Mouse (Mus musculus) MN1 (cell line): ENCODE measurements around the gene Tsen2.
A peak's percentile ranks its signal among the peaks of the same experiment; 100 is the strongest.

ENCODE experiments used
- DNase-seq: peaks from one replicate; pipeline ENCODE4 v3.0.0-alpha.2; 2016; ENCODE audit warnings: low spot score

Tsen2 gene

DNA sequence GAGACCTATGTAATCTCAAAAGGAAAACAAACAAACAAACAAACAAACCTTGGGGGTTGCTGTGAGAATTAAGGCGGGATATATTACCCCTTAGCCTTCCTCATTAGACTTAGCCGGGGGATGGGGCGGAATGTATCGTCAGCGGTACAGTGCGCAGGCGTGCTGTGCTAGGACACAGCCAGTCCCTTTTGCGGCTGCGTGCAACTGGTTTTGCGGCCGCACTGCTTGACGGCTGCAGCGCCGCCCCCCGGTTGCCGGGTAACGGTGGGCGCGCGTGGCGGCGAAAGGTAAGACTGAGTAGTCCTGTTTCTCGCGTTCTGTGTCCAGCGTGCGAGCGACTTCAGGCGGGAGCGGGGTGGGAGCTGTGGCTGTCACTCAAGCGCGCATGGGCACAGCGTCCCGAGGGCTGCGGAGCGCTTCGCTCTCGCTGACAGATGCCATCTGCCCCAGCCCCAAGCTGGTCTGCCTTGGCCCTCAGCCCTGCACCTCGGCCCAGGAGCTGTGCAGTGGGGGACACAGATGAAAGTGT is at the start of gene Tsen2:
Gene Tsen2, plus strand, starts transcription at position 223 of the 529 bp plus-strand sequence.
- peak; percentile 98 for DNase-seq

- no peak for DNase-seq
Measured at GRCm38 (mm10) chr6:115499540-115499939, 44.9 kb upstream of the Tsen2 start.

DNA sequence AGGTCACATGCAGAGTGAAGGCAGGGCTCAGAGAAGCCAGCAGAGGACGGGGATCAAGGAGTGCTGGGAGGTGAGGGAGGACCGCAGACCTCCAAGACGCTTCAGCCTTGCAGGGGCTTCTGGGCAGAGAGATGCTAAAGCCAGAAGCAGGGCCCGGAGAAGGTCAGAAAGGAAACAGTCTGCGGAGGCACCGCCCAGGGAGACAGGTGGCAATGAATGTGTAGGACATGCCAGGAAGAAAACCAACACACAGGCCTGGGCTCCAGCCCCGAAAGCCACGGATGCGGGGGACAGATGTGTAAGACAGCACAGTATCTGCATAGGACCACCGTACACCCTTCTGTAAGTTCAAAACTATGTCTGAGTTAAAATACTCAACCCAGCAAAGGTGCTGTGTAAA is 44.2 kb upstream of the Tsen2 start:
- no peak for DNase-seq

DNA sequence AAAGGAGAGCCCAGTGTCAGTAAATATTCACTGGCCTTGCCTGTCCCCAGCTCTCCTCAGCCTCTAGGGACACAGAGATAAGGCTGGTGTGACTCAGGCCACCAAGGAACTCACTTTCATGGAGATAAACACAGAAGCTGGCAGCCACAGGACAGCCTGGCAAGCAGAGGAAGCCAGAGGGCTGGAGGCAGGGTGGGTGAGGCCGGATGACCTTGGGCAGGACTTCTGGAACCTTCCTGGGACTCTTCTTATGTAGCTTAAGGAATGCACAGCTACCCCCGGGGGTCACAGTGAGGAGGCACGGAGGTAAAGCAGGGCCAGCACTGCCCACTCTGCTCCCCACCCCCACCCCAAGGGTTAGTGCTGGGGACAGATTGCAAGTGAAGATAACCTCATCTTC is 43.3 kb upstream of the Tsen2 start:
- DNase-seq, result no peak

GRCm38 (mm10) chr6:115503038-115503437 is 41.4 kb upstream of the Tsen2 start:
- DNase-seq, result no peak

DNA sequence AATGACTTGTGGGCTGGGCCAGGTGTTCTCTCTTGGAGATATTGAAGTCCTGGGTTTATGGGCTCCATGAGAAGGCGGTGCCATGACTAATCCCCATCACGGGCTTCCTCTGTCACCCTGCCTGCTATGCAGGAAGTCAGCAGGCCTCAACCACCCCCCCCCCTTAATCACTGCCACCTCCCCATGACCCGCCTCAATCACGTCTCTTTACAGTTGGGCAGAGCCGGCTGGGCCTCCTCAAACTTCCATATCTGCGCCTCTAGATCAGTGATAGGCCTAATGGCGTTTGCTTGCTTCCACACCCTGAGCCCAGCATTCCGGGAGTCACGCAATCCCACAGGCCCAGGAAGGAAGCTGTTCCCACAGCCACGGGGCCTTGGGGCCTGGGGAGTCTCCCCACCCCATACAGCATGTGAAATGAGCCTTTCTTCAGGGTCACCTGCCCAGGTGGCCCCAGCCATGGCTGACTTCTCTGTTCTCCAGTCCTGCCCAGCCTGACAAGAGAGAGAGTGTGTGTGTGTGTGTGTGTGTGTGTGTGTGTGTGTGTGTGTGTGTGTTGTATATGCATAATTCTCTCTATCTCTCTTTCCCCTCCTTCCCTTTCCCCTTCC is 40.8 kb upstream of the Tsen2 start:
- DNase-seq, result no peak

DNA sequence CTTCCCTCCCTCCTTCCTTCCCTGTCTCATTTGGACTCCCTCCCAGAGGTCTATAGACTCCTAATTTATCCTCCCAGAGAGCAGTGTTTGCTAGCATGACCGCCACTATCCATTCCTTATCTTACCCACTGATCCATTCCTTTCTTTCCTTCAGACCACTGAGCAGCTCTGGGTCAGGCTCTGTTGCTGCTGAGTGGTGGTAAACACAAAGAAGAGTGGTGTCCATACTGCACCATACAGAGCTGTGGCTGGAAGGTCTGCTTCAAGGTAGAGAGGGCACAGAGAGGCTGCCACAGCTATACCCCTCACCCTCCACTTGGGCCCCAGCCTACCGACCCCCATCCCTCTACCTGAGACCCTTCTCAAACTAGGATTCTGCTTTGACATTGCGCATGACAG is 40.3 kb upstream of the Tsen2 start:
- no peak for DNase-seq

DNA sequence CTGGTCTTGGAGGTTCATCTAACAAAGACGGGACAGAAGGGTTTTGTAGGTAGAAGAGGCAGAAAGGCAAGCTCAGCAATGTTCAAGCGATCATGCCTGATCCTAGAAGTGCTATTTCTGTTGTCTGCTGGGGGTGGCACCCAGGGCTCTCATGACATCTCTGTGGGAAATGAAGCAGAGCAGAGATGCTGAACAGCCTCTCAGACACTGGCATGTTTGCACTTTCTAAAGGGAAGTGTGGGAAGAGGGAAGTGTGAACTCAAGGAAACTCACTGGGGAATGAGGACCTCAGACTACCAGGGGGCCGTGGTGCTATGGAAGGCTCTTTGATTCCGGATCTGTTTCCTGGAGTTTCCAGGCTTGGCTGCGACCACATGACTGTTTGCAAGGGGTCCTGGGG is 39.5 kb upstream of the Tsen2 start:
- no peak for DNase-seq

DNA sequence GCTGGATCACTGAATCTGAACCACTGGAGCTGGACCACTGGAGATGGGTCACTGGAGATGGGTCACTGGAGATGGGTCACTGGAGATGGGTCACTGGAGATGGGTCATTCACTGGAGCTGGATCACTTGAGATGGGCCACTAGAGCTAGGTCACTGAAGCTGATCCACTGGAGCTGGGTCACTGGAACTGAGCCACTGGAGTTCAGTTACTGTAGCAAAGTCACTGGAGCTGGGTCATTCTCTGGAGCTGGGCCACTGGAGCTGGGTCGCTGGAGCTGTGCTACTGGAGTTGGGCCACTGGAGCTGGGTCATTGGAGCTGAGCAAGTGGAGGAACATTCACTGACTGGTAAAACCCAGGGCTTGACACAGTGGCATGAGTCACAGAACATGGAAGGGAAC is 38.0 kb upstream of the Tsen2 start:
- DNase-seq, result no peak

DNA sequence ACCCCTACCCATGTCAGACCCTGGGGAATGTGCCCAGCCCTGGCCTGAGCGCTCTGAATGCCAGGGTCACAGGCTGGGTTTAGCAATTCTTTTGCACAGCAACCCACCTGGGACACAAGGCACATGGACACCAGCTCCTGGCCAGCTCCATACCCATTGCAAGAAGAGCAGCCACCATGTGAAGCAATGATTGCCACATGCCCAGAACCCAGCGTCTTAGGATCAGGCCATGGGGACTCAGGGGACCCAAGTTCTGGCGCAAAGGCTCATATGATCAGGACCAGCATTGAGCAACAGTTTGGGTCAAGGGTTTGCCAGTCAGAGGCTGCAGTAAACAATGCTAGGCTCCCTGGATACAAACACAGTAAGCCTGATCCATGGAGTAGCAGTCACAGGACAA is 33.0 kb upstream of the Tsen2 start:
- DNase-seq, result no peak

GRCm38 (mm10) chr6:115513207-115513606 is 31.3 kb upstream of the Tsen2 start:
- DNase-seq, result no peak

DNA sequence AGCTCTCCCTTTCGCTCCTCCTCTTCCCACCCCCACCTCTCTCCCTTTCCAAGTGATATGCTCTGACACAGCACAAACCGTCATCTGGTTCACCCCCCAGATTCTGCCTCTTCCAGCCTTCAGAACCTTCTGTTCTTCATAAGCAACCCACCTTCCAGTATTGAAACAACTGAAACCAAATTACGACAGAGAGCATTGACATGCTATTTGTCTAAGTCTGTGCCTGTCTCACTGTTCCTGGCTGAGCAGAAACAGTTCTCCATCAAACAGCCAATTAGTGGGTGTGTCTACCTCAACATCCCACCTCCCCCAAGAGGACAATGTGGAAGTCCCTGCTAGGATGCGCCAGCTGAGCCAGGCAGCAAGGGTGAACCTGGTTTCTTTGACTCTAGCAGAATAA is 26.6 kb upstream of the Tsen2 start:
- no peak for DNase-seq

- no peak for DNase-seq
Measured at GRCm38 (mm10) chr6:115518352-115518751, 26.1 kb upstream of the Tsen2 start.

- no peak for DNase-seq
Measured at GRCm38 (mm10) chr6:115519275-115519699, 25.2 kb upstream of the Tsen2 start.

GRCm38 (mm10) chr6:115521923-115522322 is 22.5 kb upstream of the Tsen2 start:
- DNase-seq, result no peak

- DNase-seq, result peak; percentile 62
Measured at GRCm38 (mm10) chr6:115522691-115523146, 21.7 kb upstream of the Tsen2 start.

GRCm38 (mm10) chr6:115523201-115523600 is 21.3 kb upstream of the Tsen2 start:
- DNase-seq, result no peak

- DNase-seq, result no peak
Measured at GRCm38 (mm10) chr6:115524449-115524990, 19.9 kb upstream of the Tsen2 start.

GRCm38 (mm10) chr6:115527418-115527817 is 17.0 kb upstream of the Tsen2 start:
- DNase-seq, result no peak

DNA sequence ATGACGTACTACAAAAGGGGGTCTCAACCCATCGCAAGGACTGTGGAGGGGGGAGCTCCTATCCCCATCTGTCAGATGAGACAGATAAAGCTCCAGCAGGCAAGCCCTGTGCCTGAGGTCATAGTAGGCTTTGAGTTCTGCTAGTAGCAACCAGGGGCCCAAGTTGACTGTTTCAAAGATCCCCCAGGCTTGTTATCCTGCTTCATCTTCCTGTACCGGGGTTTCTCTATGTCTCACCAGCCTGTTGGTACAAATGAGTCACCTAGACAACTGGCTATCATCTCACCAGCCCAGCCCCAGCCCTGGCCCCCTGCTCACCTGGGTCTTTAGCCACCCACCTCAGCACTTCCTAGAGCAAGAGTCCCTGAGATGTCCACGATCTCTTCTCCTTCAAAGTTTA is 16.1 kb upstream of the Tsen2 start:
- no peak for DNase-seq

DNA sequence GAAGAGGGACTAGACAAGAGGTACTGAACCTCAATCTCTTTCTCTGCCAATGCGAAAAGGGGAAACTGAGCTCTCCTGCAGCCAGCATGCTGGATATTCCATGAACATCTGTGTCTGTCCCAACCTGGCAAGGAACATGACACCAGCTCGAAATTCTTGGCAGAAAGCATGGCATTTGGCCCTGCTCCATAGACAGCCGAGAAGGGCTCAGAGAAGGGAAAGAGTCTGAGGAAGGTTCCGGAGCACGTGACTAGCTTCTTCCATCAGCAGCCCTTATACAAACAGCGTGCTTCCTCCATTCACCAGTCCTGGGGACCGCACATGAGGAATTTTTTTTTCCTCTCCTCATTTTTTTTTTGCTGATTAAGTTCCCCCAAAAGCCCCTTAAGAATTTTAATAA is 9.8 kb upstream of the Tsen2 start:
- DNase-seq, result no peak

- no peak for DNase-seq
Measured at GRCm38 (mm10) chr6:115536169-115536568, 8.3 kb upstream of the Tsen2 start.

DNA sequence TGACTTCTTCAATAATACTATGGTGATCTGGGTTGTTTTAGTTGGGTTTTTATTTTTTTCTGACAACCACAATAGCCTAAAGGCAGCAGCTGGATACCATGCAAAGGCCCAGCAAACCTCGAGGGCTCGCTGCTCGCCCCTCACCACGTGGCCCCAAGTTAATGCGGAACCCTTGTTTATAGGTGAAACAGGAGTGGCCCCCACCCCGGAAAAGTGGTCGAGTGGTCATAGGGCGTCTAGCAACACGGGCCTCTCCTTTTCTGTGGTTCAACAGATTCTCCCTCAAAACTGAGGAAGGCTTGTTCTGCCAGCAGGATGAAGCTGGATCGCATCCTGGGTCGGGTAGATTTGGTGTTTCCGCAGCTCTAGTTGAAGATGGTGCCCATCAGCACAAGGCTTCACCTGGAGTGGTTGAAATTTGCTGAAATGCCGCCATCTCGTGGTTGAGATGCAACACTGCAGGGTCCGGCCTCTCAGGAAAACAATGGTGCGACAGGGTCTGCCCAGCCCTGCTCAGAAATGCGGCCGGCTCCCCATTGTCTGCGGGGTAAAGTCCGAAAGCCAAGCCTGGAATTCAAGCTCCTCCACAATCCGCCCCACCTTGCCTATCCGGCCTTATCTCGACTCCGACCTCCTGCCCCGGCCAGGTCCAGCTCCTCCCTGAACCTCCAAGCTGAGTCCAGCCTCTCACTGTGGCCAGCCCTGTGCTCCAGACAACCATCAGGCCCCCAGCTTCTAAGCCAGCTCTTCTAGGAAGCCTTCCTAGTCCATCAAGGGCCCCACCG is 5.6 kb upstream of the Tsen2 start:
- peak; percentile 82 for DNase-seq
